Mouse (Mus musculus) ES-Bruce4 (cell line): ENCODE results near the gene Rabep2.

Experiments
- CTCF ChIP-seq: IDR thresholded peaks from one replicate; pipeline ENCODE4 v1.8.1; 2011; ENCODE audit warnings: low read depth, low read length
- EP300 ChIP-seq: IDR thresholded peaks from 2 replicates; pipeline ENCODE4 v1.6.1; 2011; ENCODE audit warnings: low read depth, low read length; ENCODE audit not compliant: insufficient read depth
- POLR2A ChIP-seq: IDR thresholded peaks from one replicate; pipeline ENCODE4 v1.8.1; 2011; ENCODE audit warnings: low read length; ENCODE audit not compliant: insufficient read depth

DNA sequence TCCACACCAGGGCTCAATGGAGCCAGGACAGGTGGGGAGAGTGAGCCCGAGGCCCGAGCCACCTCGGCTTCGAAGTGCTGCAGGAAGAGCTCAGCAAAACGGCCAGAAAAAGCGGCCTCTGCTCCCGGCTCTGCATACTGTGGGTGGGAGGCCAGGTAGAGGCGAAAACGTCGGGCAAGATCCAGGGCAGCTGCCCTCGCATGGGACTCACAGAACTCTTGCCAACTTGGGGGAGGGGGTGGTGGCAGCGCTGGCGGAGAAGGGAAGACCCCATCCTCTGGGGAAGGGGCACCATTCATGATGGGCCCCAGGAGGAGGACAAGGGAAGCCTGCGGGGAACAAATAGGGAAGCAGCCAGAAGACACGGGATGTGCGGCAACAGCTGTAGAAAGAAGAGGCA is 44.2 kb downstream of the Rabep2 start:
- TF ChIP-seq POLR2A: no peak
- TF ChIP-seq EP300: no peak
- TF ChIP-seq CTCF: no peak
